Mouse (Mus musculus) cerebellum, postnatal 25 days (tissue): ENCODE results near the gene Nrm.

Experiments used
- DNase-seq, 2 experiments: peaks; one replicate each; pipeline ENCODE4 v3.0.0; 2021; ENCODE audit warnings: mixed read lengths in 2 of 2

The Nrm gene

DNA sequence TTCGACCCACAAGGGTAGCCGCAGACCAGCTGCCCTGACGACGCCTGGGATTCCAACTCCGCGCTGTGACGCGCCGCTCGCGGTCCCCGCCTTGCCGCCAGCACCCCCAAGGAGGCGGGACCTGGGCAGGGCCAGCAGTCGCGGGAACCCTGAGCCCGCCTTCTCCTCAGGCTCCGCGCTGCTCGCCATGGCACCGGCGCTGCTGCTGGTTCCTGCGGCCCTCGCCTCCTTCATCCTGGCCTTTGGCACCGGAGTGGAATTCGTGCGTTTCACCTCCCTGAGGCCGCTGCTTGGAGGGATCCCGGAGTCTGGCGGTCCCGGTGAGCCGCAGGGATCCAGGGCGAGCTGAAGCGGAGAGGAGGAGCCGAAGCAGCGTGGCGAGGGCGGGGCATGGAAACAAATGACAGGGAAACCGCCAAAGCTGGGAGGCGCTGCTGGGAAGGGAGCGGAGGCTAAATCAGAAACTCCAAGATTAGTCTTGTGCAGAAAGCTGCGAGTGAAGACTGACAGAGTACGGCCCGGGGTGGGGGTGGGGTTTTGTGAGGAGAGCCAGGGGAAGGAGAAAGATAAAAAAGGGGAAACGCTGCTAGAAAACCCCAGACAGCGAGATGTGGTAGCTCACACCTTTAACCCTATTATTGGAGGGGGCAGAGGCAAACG lies at the start of gene Nrm:
Gene Nrm, plus strand, starts transcription at position 121 of the 660 bp plus-strand sequence.
- peak; percentile 93 to 94 for DNase-seq

DNA sequence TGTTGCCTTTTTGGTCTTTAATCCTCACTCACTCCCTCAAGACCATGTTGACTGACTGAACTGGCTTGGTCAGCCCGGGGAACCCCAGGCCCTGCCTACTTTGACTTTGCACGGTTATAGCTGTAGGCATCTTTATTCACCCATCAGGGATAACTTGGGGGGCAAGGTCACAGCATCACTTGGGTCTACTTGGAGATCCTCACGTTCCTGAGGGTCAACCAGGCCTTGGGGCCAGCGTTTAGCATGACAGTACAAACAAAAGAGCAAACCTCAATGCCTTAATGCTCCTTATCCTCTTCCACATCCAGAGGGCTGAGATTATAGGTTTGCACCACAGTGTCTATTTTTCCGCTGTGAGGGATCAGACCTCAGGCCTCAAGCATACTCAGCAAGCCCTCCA lies 48.8 kb upstream of the Nrm start:
- DNase-seq: no peak

DNA sequence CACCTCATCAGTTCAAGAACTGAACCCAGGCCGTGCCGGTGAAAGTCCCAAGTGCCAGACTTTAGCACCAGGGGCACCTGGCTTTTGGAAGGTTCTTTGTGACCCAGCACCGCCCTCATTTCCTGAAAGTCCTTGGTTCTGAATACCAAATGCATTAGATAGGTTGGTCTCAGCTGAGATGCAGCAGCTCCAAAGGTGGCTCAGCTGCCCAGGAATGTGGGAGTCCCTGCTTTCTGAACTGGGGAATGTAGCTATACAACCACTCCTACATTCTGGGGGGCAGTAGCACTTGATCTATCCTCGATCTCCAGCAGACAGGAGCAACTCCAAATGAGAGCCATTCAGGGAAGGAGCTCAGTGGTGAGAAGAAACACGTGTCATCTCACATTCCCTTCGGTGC lies 48.4 kb upstream of the Nrm start:
- DNase-seq: no peak

DNA sequence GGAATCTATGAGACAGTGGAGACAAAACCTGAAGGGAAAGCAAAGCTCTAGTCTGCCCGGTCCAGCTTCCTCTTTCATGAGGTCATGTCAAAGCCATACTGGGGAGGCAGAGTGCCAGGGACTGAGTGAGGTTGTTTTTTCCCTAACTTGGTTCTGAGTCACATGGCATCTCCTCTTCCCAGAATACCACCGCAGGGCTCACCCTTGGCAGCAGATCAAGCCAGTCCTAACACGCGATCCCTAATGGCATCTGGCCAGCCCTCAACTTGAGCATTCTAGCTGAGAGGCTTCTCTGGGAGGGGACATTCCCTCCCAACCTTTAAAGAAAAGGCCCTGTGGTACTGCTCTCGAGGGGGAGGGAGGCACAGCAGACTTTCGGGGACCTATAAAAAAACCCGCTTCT lies 47.9 kb upstream of the Nrm start:
- DNase-seq: peak; percentile 44 to 63

DNA sequence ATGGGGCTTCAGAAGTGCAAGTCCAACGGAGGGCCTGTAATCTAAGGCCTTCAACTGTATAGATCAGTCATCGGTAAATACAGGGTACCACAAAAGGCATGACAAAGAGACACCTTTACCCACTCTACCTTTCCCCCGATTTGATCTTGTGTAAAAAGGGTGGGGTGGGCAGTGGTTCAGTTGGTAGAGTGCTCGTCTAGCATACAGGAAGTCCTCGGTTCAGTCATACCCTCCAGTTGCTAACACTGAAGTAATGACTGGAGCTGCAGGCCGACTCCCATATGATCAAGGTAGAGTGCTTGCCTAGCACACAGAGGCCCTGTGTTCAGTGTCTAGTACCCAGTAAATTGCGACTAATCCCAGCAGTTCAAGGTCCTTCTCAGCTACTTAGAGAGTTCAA lies 47.5 kb upstream of the Nrm start:
- no peak for DNase-seq

DNA sequence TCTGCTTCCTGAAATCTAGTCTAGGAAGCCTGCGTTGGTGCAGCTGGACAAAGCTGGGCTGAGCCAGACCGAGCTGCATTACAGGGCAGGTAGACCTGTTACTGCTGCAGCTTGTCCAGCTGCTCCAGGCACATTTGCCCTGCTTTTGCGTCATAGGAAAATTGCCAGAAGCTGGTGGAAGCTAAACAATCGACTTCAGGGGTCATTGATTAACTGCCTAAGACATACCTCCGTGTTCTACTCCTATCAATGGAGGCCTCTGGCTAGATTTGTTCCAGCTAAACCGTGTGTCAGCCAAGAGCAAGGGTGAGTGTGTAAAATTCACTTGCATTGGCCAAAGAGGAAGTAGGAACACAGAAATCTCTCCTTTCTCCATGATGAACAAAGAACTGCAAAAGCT lies 46.4 kb upstream of the Nrm start:
- DNase-seq: no peak

DNA sequence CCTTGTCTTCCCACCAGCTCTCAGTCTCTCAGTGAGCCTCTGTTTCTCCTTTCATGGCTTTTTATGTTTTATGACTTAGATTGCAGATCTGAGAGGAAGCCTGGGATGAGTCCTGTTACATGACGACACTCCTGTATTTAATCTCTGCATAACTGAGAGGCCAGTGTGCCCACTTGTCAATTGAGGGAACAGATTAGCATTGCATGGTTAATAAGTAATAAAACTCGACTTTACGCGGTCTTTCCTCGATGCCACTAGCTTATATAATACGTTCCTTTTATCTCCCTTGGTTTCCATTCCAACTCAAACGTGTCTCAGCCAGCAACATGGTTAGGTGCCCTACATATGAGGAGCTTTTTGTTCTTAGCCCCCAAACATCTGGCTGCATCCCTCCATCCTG lies 45.3 kb upstream of the Nrm start:
- DNase-seq: no peak

DNA sequence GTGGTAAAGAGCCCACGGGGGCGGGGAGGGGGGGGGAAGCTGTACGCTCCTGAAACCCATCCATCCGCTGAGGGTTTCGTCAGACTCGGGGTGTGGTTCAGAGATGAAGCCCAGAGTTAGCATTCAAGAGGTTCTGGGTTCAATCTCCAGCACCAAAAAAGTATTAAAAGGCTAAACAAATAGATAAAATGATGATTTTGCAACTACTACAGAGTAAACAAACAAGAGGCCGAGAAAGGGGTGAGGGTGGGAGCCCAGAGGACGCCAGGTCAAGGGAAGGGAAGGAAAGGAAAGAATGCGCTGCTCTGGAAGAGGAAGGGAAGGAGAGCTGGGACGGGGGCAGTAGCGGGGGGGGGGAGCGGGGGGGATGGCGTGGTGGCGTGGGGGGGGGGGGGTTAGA lies 44.4 kb upstream of the Nrm start:
- no peak for DNase-seq

DNA sequence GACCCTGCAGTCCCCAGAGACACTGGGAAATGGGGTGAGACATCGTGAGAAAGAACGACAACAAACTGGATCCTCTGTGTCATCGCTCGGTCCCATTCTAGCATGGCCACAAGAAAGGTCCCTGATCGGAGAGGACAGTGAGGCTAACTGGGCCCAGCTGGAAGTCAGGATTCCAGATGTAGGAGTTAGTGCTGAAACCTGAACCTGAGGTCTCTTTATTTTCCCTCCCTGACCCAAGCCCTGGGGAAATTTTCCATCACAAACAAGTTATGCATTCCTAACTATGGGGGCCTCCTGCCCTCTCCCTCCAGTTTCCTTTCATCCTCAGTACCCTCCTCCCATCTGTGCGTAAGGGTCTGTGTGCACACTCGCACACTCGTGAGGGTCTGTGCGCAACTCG lies 43.9 kb upstream of the Nrm start:
- no peak for DNase-seq

DNA sequence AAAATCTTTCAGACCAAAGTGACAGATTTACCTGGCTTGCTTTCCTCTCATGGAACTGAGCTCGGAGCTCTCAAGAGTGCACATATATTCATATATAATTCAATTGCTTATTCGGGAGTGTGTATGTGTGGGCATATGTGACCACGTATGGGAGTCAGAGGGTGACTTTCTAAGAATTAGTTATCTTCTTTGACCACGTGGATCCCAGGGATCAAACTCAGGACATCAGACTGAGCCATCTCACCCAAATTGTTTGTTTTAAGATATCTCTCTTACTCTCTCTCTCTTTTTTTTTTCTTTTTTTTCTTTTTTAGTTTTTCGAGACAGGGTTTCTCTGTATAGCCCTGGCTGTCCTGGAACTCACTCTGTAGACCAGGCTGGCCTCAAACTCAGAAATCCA lies 41.0 kb upstream of the Nrm start:
- DNase-seq: no peak

DNA sequence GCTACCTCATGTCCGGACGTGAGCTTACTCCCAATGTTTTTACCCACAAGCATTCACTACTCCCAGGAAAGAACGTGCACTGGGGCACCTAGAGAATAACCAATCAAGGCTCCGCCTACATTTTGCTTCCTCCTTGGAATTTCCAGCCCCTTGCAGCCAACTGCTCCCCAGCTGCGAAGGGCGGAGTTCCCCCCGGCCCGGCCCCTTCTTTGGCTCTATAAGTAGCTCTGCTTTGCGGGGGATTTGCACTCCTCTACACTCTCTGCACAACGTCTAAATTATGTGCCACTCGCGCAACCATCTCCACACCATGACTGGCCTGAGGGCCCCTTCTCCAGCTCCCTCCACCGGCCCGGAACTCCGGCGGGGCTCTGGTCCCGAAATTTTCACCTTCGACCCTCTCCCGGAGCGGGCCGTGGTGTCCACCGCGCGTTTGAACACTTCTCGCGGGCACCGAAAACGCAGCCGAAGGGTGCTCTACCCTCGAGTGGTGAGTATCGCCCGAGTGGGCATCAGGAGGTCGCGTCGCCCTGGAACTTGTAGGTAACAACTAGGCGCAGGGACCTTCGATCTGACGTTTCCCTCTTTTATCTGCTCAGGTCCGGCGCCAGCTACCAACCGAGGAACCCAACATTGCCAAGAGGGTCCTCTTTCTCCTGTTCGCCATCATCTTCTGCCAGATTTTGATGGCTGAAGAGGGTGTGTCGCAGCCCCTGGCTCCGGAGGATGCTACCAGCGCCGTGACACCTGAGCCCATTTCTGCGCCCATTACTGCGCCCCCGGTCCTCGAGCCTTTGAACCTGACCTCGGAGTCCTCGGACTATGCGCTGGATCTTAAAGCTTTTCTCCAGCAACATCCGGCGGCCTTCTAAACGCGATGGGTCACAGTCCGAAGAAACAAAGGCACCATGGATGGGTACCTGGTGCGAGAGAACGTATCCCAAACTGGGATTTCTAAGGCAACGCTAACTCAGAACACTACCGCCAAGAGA lies 39.4 kb upstream of the Nrm start, which contains the start of gene Ier3:
Gene Ier3, plus strand, starts transcription at position 246 of the 992 bp plus-strand sequence.
- peak; percentile 70 to 71 for DNase-seq

DNA sequence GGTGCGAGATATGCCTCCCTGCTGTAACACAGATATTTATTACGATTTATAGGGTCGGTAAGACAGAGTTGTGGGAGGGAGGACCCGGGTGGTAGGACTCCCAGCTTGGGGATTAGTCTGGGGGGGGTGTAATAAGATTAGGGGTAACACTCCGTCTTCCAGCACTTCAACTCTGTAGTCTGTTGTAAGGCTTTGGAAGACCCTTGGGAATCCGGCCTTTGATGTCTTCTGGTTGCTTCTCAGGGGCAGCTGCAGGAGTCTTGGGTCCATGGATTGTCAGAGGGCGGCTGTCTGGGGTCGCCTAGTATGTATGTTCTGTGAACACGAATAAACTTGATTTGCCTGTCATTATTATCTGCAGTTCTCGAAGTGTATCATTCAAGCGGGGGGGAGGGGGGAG lies 38.6 kb upstream of the Nrm start:
- DNase-seq: no peak

DNA sequence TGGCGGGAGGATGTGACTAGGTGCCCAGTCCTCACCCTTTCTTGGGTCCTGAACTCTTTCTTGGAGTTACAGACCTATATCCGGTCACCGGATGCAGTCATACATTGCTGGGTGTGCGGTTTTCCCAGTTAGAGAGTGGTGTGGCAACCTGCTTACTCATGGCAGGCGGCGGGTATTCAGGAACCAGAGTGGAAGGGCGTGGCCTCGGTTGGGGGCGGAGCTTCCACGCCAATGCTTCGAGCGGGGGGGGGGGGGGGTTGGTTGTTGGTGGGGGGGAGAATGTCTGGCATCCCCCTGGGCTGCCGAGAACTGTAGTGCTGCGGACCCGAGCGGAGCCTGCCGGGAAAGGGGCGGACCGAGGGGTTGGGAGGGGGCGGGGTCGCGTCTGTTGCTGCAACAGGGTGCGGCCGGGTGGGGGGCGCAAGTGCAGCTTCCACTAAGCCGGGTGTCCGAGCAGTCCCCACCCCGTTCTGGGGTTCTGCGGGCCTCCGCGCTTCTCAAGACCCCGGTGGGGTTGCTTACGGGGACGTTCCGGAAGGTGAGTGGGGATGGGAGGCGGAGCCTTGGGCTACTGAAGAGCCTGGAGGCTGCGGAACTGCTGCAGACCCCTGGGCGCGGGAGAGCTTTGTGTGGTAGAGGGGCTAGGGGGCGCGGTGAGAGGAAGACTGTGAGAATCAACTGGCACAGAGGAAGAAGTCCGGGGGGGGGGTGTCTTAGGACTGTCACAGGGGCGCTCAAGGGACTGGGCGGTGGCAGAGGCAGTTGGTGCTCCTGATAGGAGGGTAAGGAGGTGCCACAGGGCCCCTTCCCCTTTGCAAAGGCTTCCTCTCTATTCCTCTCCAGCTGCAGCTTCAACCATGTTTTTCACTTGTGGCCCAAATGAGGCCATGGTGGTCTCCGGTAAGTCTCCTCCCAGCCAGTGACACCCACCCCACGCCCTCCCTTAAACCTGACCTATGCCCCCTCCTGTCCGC lies 37.9 kb upstream of the Nrm start, which contains the start of gene Flot1:
Gene Flot1, plus strand, starts transcription at position 267 of the 974 bp plus-strand sequence.
- DNase-seq: peak; percentile 80 to 88

DNA sequence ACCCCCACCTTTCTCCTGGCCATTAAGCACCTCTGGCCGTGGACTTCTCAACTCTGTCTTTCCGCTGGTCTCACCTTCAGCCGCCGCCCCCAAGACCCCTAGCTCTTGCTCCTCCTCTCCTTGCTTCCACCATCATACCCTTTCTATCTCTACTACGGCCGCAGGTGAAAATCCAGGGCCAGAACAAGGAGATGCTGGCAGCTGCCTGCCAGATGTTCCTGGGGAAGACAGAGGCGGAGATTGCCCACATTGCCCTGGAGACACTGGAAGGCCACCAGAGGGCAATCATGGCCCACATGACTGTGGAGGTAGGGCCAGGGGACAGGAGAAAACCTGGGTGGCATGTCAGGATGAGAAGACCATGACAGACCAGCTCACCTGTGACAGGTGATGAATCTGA lies 36.7 kb upstream of the Nrm start:
- DNase-seq: no peak

DNA sequence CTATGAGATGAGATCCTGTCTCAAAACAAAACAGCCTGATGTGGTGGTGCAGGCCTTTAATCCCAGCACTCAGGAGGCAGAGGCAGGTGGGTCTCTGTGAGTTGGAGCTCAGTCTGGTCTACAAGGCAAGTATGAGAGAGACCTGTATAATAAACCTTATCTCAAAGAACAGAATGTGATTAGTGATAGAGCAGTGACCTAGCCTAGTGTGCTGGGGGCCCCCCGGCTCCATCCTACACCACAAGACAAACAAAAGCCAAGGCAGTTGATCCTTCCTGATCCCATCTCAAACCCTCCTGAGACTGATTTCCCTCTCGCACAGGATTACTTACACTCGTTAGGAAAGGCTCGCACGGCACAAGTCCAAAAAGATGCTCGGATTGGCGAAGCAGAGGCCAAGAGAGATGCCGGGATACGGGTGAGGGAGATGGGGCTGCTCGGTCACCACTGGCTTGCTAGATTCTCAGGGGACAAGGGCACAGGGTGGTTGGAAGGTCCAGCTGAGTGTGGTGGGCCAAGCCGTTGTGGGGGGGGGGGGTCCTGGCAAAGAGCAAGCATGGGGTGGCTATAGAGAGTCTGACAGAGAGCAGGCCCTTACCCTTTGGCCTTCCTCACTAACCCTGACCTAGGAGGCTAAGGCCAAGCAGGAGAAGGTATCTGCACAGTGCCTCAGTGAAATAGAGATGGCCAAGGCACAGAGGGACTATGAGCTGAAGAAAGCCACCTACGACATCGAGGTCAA lies 35.8 kb upstream of the Nrm start:
- DNase-seq: no peak

DNA sequence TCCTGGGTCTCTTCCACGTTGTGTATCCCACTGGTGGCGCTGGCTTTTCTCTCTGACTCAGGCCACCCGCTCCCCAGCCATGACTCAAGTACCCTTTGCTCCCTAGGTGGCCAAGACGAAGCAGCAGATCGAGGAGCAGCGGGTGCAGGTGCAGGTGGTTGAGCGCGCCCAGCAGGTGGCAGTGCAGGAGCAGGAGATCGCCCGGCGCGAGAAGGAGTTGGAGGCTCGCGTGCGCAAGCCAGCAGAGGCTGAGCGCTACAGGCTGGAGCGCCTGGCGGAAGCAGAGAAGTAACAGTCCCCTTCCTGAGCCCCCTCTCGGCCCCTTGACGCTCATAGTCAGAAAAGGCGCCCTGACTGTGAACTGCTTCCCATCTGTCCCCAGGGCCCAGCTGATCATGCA lies 31.4 kb upstream of the Nrm start:
- peak; percentile 87 to 90 for DNase-seq

DNA sequence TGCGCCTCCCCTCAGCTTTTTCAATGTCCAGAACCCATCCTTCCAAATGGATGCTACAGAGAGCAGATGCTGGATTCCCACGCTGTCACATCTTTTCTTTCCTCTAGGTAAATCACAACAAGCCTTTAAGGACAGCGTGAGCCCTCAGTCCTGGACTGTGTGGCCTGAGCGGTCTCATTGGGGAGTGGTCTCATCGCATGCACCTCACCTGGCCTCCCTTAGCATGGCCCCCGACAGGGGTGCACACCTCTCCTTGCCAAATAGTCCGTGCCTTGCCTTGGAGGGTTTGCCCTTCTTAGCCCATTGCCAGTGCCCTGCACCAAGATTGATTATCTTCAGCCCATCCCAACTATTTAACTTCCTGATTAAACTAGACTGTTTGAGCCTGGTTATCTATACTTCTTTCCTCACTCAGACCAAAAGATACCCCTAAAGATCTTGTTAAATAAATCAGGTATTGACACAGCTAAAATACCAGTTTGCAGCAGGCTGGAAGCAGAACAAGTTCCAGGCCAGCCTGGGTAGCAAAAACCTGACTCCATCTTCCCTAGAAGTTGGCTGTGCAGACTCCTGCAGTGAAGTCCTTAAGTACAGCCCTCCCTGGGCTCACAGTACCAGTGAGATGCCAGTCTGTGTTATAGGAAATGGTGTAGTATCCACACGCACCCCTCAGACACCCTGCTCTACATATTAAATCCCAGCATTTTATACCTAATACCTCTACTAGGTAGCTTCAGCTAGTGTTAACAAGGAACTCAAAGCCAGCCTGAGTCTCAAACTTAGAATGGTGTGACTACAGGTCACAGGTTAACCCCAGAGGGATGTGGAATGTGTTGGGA lies 28.5 kb upstream of the Nrm start:
- DNase-seq: no peak

DNA sequence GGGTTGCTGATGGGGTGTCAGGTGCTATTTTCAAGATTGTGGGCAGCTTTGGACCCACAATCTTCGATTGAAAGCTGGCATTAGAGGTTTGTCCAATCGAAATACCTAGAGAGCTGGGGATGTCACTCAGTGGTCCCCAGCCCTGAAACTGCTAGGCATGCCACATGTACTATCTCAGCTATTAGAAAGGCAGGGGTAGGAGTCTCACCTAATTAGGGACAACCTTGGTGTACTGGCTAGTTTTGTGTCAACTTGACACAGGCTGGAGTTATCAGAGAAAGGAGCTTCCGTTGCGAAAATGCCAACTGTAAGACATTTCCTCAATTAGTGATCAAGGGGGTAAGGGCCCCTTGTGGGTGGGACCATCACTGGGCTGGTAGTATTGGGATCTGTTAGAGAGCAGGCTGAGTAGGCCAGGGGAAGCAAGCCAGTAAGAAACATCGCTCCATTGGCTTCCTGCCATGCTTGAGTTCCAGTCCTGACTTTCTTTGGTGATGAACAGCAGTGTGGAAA lies 27.8 kb upstream of the Nrm start:
- no peak for DNase-seq

DNA sequence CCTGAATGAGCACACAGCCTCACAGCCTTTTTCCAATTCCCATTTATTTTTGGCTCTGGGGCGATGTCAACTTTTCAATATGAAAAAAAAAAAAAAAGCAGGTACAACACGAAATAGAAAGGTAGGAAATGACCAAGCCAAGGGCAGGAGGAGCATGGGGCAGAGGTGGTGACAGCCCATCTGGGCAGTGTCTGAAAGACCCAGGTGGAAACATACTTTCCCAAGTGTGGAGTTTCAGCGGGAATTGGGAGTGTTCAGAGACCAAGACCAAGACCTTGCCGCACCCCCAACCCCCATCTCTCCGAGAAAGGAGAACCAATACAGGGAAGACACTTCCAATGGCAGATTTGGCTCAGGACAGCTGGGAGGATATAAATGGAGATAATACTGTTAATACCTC lies 27.2 kb upstream of the Nrm start:
- no peak for DNase-seq

DNA sequence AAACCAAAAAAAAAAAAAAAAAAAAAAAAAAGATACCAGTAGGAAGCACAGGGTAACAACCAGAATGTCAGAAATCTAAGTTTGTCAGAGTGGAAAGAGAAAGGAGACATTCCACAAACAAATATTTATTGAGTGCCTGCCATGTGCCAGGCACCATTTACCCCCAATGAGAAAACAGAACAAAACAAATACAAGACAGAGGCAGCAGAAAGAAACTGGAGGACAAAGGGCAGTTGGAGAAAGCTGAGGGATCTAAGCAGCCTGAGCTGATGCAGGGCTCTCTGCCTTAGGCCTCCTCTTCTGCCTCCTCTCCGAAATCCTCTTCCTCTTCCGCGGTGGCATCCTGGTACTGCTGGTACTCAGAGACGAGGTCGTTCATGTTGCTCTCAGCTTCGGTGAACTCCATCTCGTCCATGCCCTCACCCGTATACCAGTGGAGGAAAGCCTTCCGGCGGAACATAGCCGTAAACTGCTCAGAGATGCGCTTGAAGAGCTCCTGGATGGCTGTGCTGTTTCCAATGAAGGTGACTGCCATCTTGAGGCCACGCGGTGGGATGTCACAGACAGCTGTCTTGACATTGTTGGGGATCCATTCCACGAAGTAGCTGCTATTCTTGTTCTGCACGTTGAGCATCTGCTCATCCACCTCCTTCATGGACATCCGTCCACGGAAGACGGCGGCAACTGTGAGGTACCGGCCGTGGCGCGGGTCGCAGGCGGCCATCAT lies 26.3 kb upstream of the Nrm start:
- peak in 1 of 2 experiments; percentile 53 for DNase-seq
